Mouse (Mus musculus): ENCODE data around the gene Eya2.

DNA sequence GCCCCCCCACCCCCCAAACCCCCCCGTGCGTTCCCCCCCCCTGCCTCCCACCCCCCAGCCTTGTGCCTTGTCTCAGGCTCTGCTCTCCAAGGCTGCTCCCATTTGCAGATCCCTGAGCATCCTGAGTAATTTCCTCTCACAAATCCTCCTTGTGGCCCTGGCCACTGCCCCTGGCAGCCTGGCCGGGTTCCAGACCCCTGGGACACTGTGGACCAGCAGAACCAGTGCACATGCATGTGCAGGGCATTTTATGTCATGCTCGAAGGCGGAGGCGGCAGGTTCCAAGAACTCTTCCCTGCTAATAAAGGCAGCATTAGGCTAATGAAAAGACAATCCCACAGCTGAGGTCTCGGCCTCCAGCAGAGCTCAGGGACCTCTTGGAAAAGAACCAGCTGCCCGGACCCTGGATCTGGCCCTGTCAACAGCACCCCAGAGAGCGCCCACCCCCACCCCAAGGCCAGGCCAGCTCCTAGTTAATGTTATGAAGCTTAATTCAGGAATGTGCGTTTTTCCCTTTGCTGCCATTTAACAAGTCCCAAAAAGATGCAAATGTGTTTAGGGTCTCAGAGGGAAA lies 174.6 kb downstream of the Eya2 start:
- TF ChIP-seq CTCF (IDR thresholded peaks at IDR 0.05; ENCODE audit: control insufficient read depth, insufficient read depth, insufficient replicate concordance, low read depth, low read length) (no peak), POLR2A (IDR thresholded peaks at IDR 0.05; ENCODE audit: control insufficient read depth, low read depth, low read length) (no peak)
